Mouse (Mus musculus) urinary bladder, postnatal 36 days (tissue): ENCODE data around the gene Rtn4r.

Source experiments
- DNase-seq, 2 experiments: peaks; one replicate each; pipeline ENCODE4 v3.0.0; 2022; ENCODE audit warnings: low spot score in 2 of 2, mixed read lengths in 1 of 2

The Rtn4r gene

DNA sequence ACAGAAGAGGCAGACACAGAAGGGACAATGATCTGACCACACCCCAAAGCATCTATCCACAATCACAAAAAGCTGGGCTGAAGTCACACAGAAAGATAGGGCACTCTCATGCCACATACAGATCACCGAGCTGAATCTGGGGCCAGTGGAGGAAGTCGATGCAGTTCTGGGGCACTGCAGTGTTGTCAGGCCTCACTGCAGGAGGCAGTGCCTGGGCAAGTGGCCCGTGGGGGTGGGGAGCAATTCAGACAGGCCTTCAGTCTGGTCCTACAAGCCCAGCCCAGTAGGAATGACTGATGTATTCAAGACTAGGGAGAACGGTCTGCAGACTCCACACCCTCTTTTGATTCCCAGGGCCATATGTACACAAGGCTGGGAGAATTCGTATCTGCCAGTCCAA is 2.8 kb upstream of the Rtn4r start:
- DNase-seq: no peak

GRCm38 (mm10) chr16:18125131-18125530 is 2.3 kb upstream of the Rtn4r start:
- DNase-seq: no peak

DNA sequence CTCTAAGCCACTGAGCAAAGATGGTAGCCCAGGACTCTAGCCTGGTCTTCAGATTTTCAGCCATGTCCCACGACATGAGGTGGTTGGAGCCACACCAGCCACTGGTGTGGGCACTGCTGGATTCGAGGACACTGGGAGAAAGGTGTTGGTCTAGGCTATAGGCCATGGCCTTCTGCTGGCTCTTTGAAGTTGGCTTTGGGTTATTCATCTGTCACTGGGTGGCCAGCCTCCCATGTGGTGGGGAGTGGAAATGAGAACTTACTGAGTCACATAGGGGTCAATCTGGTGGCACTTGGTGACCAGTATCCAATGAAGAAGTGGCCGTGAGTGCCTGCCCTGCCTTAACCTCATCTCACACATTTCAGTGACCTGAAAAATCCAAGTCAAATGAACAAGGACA is 1.2 kb upstream of the Rtn4r start:
- no peak for DNase-seq

DNA sequence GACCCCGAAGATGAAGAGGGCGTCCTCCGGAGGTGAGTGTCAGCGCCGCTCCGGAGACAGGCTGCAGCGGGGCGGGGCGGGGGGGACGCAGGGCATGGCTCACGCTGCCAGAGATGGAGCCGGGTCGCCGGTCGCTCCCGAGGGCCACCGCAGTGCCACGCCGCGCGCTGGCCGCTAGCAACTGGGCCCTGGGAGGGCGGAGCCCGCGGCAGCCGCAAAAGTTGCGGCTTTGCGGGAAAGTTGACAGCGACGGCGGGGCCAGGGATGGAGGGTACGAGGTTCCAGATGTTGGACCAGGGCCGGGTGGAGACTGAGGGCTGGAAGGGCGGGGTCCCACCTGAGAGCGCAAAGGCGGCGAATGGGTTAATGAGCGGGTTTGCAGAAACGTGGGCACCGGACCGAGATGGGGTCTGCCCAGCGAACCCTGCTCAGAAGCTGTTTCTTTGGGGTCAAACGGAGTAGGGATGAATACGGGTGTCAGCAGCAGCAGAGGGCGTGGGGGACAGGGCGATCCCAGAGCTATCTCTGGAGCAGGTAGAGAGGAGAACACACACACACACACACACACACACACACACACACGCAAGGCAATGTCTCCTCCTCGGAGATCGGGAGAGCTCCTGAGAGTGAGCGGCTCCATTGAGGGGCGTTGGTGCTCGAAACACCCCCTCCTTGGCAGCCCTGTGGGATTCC is 575 bp downstream of the Rtn4r start:
- no peak for DNase-seq

- no peak for DNase-seq
Observed at GRCm38 (mm10) chr16:18128564-18128935, 1.1 kb downstream of the Rtn4r start.

- DNase-seq: no peak
Observed at GRCm38 (mm10) chr16:18129413-18129812, 2.0 kb downstream of the Rtn4r start.

- no peak for DNase-seq
Observed at GRCm38 (mm10) chr16:18130288-18130687, 2.8 kb downstream of the Rtn4r start.

GRCm38 (mm10) chr16:18130705-18131104 is 3.3 kb downstream of the Rtn4r start:
- no peak for DNase-seq

DNA sequence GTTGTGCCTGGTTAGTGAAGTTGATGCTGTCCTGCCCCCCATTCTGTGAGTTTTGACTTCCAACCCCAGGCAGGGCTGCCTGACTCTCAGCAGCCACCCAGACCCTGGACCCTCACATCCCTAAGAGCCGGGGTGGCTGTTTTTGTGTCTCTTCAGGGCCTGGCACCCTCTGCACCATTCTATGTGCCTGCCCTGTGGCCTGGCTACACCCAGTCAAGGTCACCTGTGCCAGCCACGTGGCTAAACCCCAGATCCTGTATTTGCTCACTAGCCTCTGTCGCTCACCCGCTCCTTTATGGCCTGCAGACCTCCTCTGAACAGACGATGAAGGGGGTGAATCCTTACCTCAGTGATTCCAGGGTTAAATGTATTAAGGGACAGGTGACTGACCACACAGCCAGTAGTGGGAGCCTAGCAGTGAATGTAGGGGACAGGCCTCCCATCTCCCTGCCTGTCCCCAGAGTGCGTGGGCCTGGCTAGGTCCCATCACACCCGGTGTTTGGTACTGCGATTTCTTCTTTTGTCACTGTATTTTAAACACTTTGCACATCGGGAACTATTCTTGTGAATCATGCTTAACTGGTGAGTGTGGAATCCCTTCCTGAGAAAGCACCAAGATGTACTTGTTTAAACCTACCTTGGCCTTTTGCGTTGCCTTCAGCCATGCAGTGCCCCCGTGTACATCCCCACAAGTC is 4.0 kb downstream of the Rtn4r start:
- DNase-seq: no peak

- no peak for DNase-seq
Observed at GRCm38 (mm10) chr16:18132026-18132425, 4.6 kb downstream of the Rtn4r start.

DNA sequence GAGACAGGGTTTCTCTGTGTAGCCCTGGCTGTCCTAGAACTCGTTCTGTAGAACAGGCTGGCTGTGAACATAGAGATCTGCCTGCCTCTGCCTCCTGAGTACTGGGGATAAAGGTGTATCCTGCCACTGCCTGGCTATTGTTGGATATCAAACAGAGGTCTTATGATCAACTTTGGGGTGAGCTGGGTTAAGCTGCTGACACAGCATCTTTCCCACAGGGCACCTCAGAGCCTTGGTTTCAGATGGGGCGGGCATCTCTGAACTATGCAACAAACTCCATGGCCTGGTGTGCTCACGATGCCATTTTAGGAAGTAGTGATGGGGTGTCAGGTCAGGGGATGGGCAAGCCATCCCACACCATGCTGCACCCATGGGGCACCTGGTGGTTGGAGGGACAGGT is 5.1 kb downstream of the Rtn4r start:
- DNase-seq: no peak

DNA sequence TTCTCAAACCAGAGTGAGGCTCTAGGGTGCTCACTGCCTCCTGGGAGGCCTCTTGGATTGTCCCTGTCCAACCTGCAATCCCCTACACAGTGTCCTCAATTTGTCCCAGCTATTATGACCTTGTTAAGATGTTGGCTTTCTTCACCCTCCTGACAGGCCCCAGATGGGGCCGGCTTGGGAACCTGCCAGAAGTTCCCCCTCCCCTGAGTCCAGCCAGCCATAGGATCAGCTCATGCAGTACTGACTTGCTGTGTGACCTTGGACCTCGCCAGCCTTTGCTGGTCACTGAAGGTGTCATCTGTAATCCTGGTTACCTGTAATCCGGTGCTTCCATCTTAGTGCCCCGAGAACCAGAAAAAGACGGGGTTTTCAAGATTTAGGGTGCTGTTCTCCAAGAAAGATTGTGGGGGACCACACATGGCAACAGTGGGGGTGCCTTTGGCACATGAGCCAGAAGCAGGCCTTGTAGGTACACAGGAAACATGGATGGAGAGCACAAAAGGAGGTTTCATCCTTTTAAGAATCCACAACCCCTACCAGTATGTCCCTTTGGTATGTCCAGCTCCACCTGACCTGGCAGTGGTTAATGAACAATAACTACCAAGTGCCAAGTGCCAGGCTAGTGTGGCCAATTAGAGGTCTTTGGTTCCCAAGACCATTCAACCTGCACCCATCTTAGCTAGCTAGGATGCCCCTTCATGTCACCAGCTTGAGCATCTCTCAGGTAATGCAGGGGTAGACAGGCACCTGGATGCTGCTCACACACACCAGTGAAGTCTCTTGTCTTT is 5.9 kb downstream of the Rtn4r start:
- no peak for DNase-seq

GRCm38 (mm10) chr16:18135196-18135595 is 7.8 kb downstream of the Rtn4r start:
- peak in 1 of 2 experiments; percentile 15 for DNase-seq

DNA sequence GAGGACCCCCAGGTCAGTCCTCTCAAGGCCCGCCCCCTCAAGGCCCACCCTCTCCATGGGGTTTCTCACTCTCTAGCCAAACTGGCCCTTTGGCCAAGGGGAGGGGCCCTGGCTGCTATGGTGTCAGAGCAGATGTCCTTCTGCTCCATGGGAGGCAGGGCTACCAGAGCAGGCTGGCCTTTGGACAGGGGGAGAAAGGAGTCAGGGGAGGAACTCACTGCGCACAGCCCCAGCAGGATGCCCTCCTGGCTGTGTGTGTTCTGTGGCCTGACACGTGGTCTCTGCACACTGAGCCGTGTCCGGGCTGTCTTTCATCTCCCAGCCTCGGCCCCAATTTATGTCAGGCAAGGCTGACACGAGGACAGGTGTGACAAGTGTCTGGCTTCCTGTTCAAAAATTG is 8.6 kb downstream of the Rtn4r start:
- no peak for DNase-seq

DNA sequence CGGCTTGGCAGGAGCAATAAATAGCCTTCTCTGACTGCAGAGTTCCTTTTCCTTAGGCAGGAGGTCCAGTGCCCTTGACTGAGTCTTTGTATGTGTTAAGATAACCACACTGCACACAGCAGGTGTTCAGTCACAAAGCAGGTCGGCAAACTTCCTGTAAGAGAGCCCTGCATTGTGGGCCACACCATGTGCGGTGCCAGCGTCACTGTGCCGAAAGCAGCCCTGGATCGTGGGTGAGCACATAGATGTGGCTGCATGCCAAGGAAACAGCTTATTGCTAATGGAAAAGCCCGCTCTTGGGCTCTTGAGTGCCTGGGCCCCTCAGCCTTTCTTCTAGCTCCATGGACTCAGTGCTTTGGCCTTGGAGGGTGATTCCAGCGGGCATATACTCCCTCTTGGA is 16.8 kb downstream of the Rtn4r start:
- DNase-seq: no peak

GRCm38 (mm10) chr16:18145341-18145867 is 18.0 kb downstream of the Rtn4r start:
- DNase-seq: no peak

- no peak for DNase-seq
Observed at GRCm38 (mm10) chr16:18148208-18148876, 20.9 kb downstream of the Rtn4r start.

DNA sequence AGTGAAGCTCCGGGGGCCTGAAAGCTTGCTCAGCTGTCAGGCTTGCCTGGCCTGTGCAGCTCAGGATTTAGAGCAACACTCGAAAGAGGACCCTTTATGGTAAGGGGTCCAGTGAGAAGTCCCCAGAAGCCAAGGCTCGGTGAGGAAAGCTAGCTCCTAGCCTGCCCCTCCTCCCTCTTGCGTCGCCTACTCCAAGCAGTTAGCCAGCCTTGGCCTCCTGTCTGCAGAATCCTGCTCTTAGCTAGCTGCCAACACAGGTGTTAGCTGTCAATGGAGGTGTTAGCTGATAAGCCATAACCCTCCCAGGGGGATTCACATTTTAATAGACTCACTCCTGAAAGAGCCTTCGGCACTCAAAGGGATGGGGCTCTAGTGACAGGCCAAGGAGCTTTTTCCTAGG is 21.8 kb downstream of the Rtn4r start:
- no peak for DNase-seq

- no peak for DNase-seq
Observed at GRCm38 (mm10) chr16:18152189-18152588, 24.7 kb downstream of the Rtn4r start.

GRCm38 (mm10) chr16:18152769-18153445 is 25.5 kb downstream of the Rtn4r start:
- DNase-seq: no peak

DNA sequence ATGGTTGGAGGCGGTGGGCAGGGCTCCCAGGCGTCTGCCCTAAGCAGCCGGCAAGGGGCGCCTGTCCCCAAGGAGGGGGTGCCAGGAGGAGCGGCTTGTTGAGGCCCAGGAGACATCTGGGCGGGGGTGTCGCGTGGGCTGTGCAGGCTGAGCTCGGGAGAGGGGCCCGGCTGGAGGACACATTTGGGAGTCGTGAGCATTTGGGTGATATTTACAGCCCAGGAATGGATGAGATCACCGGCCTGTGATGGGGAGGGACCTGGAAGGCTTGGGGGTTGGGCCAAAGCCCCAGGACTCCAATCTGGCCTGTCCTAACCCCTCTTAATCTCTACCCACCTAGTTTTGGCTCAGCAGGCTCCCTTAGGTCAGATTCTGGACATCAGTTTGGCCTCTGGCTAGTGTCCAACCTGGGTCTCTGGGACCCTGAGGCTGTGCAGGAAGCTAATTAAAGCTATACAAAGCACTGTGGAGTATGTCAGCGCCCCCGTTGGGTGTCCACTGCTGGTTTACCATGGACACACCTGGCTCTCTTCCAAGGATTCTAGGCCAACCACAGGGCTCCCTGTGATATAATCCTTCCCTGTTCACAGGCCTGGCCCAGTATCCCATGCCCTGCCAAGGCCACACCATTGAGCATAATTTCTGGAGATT is 27.2 kb downstream of the Rtn4r start:
- no peak for DNase-seq
